Mouse (Mus musculus) brain, adult 10 weeks (tissue): ENCODE measurements around the gene Isl2. TPM values are rescaled to one million over a fixed set of nuclear protein-coding genes. Genes with fewer than 3 reads are reported as not detected.

Source experiments
- polyA plus RNA-seq: library from polyadenylated mRNA; stranded (reverse); fragments of 350-450 nt; fragmentation: Illumina TruSeq; extraction: RNeasy Lipid Tissue Mini Kit (QIAGEN cat#74804); gene quantifications from one replicate; pipeline ENCODE4 v1.2.3, GENCODE M21; 2015; ENCODE audit warnings: low read depth, low replicate concordance

The Isl2 gene
- polyA plus RNA-seq: not detected

DNA sequence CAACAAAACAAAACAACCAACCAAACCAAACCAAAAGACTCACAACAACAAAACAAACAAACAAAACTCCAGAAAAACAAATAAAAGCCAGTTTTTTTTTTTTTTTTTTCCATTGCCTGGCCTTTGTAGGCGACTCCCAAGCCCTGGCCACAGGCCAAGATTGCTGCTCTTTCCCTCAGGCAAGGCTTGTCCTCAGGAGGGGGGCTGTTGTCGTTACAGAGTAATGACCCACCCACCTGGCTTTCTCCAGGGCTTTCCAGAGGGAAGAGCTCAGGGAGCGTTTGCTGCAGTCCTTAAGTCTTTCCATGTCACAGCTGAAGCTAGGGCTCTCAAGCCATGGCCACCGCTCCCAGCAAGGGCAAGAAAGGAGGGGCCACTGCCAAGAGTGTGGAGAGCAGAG, at the start of gene Isl2:
Gene Isl2 (plus strand): TSS at position 296 of the 400 bp plus-strand sequence.

GRCm38 (mm10) chr9:55512027-55512543, 26.4 kb upstream of the Isl2 start, which contains the start of gene Etfa:
Gene Etfa (minus strand): TSS chr9:55512243.

Other genes starting within 250 kb of the Isl2 start
- gene Nrg4, start 211.8 kb upstream of the Isl2 start, polyA plus RNA-seq: 0.46 TPM
- gene Tmem266, start 211.8 kb upstream of the Isl2 start, polyA plus RNA-seq: 7.3 TPM
- 67.2 TPM for gene Etfa, start 26.4 kb upstream of the Isl2 start, polyA plus RNA-seq